Mouse (Mus musculus): ENCODE results near the gene Msantd3. TPM values are rescaled to one million over a fixed set of nuclear protein-coding genes. Genes with fewer than 3 reads are reported as not detected.

The Msantd3 gene
- polyA plus RNA-seq, 1 experiment = 47.3 TPM

- H3ac ChIP-seq (ENCODE audit: control insufficient read depth, insufficient read length, low read depth) = peak overlapping the region; percentile 50
- H3K79me3 ChIP-seq (ENCODE audit: low read depth) = peaks cover 13% of the 10 kb centered on the region
- peaks cover 37% of the 10 kb centered on the region for H3K79me2 ChIP-seq (ENCODE audit: control insufficient read depth, insufficient read depth)
- H3K4me3 ChIP-seq (ENCODE audit: insufficient read depth, poor library complexity, severe bottlenecking) = peak overlapping the region; percentile 56
- no peaks in the 10 kb centered on the region for H3K36me3 ChIP-seq (ENCODE audit: control insufficient read depth, insufficient read depth)
- no peaks in the 10 kb centered on the region for H3K27me3 ChIP-seq (ENCODE audit: control insufficient read depth, insufficient read depth, insufficient read length)
- TF ChIP-seq CEBPB (IDR thresholded peaks at IDR 0.05; ENCODE audit: low read depth) (no peak), MYOG (IDR thresholded peaks at IDR 0.05; ENCODE audit: control insufficient read depth, extremely low read depth, insufficient read length) (no peak), CTCF (IDR thresholded peaks at IDR 0.05; ENCODE audit: control insufficient read depth, insufficient read depth, insufficient read length) (no peak), USF1 (IDR thresholded peaks at IDR 0.05; ENCODE audit: low read depth) (no peak), MAX (IDR thresholded peaks at IDR 0.05) (no peak), FOSL1 (IDR thresholded peaks at IDR 0.05; ENCODE audit: insufficient read depth, low read length, poor library complexity, severe bottlenecking) (no peak), MYOD1 (IDR thresholded peaks at IDR 0.05; ENCODE audit: control insufficient read depth, insufficient read length, low read depth) (no peak)
Observed at GRCm38 (mm10) chr4:48585241-48586098, 45.7 kb downstream of the Msantd3 start.

DNA sequence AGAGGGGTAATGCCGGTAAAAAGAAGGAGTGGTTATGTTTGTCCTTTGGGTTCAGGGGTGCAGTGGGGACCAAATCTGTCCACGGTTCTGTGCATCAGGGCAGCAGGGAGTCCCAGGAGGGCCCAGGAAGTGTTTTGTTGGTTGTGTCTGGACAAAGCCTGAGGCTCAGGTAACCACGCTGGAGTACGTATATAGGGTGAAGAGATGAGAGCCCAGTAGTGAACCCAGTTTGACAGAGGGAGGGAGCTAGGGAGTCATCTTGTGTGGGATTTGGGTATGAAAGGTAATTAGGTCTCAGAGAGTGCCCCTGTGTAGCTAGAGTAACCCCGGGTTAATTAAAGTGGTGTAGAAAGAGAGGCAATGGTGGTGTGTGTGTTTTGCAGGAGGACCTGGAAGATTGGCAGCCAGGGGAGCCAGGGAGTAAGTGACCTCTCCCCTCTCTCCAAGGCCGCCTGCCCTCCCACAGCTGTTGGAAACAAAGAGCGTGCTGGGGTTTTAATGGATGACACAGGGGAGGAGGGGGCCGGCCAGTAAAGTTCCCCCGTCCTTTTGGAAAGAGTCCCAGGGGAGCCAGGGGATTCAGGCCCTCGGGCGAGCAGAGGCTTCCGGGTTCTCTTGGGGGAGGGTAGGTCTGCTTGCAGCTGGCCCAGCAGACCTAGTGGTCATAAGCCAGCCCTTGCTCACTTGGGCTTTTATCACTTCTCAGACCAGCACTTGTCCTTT, 46.5 kb downstream of the Msantd3 start:
- Histone ChIP-seq H3K79me2 (ENCODE audit: control insufficient read depth, insufficient read depth) (peaks cover 44% of the 10 kb centered on the region), H3K79me3 (ENCODE audit: low read depth) (peaks cover 13% of the 10 kb centered on the region), H3K27me3 (ENCODE audit: control insufficient read depth, insufficient read depth, insufficient read length) (no peaks in the 10 kb centered on the region), H3K4me3 (ENCODE audit: insufficient read depth, poor library complexity, severe bottlenecking) (peak overlapping the region; percentile 56), H3ac (ENCODE audit: control insufficient read depth, insufficient read length, low read depth) (peak overlapping the region; percentile 50), H3K36me3 (ENCODE audit: control insufficient read depth, insufficient read depth) (no peaks in the 10 kb centered on the region)
- TF ChIP-seq MYOD1 (IDR thresholded peaks at IDR 0.05; ENCODE audit: control insufficient read depth, insufficient read length, low read depth) (no peak), MAX (IDR thresholded peaks at IDR 0.05) (no peak), CEBPB (IDR thresholded peaks at IDR 0.05; ENCODE audit: low read depth) (no peak), MYOG (IDR thresholded peaks at IDR 0.05; ENCODE audit: control insufficient read depth, extremely low read depth, insufficient read length) (no peak)

GRCm38 (mm10) chr4:48587526-48587925, 47.8 kb downstream of the Msantd3 start:
- peaks cover 13% of the 10 kb centered on the region for H3K79me3 ChIP-seq (ENCODE audit: low read depth)
- H3K4me3 ChIP-seq (ENCODE audit: insufficient read depth, poor library complexity, severe bottlenecking) = no peak overlapping the region
- H3K27me3 ChIP-seq (ENCODE audit: control insufficient read depth, insufficient read depth, insufficient read length) = no peaks in the 10 kb centered on the region
- H3K79me2 ChIP-seq (ENCODE audit: control insufficient read depth, insufficient read depth) = peaks cover 52% of the 10 kb centered on the region
- H3K36me3 ChIP-seq (ENCODE audit: control insufficient read depth, insufficient read depth) = no peaks in the 10 kb centered on the region
- TF ChIP-seq CTCF (IDR thresholded peaks at IDR 0.05; ENCODE audit: control insufficient read depth, insufficient read depth, insufficient read length) = no peak
- no peak overlapping the region for H3ac ChIP-seq (ENCODE audit: control insufficient read depth, insufficient read length, low read depth)

- Histone ChIP-seq H3K79me3 (ENCODE audit: low read depth) (peaks cover 13% of the 10 kb centered on the region), H3K79me2 (ENCODE audit: control insufficient read depth, insufficient read depth) (peaks cover 52% of the 10 kb centered on the region), H3K27me3 (ENCODE audit: control insufficient read depth, insufficient read depth, insufficient read length) (no peaks in the 10 kb centered on the region), H3K4me3 (ENCODE audit: insufficient read depth, poor library complexity, severe bottlenecking) (no peak overlapping the region), H3ac (ENCODE audit: control insufficient read depth, insufficient read length, low read depth) (no peak overlapping the region), H3K36me3 (ENCODE audit: control insufficient read depth, insufficient read depth) (no peaks in the 10 kb centered on the region)
- TF ChIP-seq CEBPB (IDR thresholded peaks at IDR 0.05; ENCODE audit: low read depth) (no peak), MYOD1 (IDR thresholded peaks at IDR 0.05; ENCODE audit: control insufficient read depth, insufficient read length, low read depth) (no peak)
Observed at GRCm38 (mm10) chr4:48588576-48588975, 48.8 kb downstream of the Msantd3 start.

DNA sequence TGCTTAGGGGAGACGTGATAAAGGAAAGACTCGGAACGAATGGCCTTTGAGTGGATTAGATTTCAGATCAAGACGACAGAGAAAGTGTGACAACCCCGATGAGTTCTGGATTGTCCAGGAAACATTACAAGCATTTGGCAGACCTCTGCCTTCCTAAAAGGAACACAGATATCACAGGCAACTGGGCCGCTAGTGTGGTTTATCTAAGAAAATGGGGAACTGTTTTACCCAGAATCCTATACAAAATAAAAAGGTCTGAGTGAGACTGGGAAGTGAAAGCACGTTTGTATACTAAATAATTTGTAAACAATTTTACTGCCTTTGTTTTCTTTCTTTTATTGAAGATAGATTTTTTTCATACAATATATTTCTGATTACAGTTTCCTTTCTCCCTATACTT, 51.1 kb downstream of the Msantd3 start:
- no peaks in the 10 kb centered on the region for H3K36me3 ChIP-seq (ENCODE audit: control insufficient read depth, insufficient read depth)
- H3K4me3 ChIP-seq (ENCODE audit: insufficient read depth, poor library complexity, severe bottlenecking) = no peak overlapping the region
- H3K79me2 ChIP-seq (ENCODE audit: control insufficient read depth, insufficient read depth) = peaks cover 60% of the 10 kb centered on the region
- H3ac ChIP-seq (ENCODE audit: control insufficient read depth, insufficient read length, low read depth) = no peak overlapping the region
- TF ChIP-seq FOSL1 (IDR thresholded peaks at IDR 0.05; ENCODE audit: insufficient read depth, low read length, poor library complexity, severe bottlenecking) (no peak), MYOG (IDR thresholded peaks at IDR 0.05; ENCODE audit: control insufficient read depth, extremely low read depth, insufficient read length) (no peak), CTCF (IDR thresholded peaks at IDR 0.05; ENCODE audit: control insufficient read depth, insufficient read depth, insufficient read length) (no peak), MAX (IDR thresholded peaks at IDR 0.05) (no peak), MYOD1 (IDR thresholded peaks at IDR 0.05; ENCODE audit: control insufficient read depth, insufficient read length, low read depth) (no peak), USF1 (IDR thresholded peaks at IDR 0.05; ENCODE audit: low read depth) (no peak), CEBPB (IDR thresholded peaks at IDR 0.05; ENCODE audit: low read depth) (no peak)
- H3K27me3 ChIP-seq (ENCODE audit: control insufficient read depth, insufficient read depth, insufficient read length) = no peaks in the 10 kb centered on the region
- H3K79me3 ChIP-seq (ENCODE audit: low read depth) = peaks cover 16% of the 10 kb centered on the region

GRCm38 (mm10) chr4:48591390-48591789, 51.7 kb downstream of the Msantd3 start:
- Histone ChIP-seq H3K4me3 (ENCODE audit: insufficient read depth, poor library complexity, severe bottlenecking) (no peak overlapping the region), H3K79me2 (ENCODE audit: control insufficient read depth, insufficient read depth) (peaks cover 59% of the 10 kb centered on the region), H3K36me3 (ENCODE audit: control insufficient read depth, insufficient read depth) (no peaks in the 10 kb centered on the region), H3ac (ENCODE audit: control insufficient read depth, insufficient read length, low read depth) (no peak overlapping the region), H3K79me3 (ENCODE audit: low read depth) (peaks cover 16% of the 10 kb centered on the region), H3K27me3 (ENCODE audit: control insufficient read depth, insufficient read depth, insufficient read length) (no peaks in the 10 kb centered on the region)
- TF ChIP-seq CEBPB (IDR thresholded peaks at IDR 0.05; ENCODE audit: low read depth) (no peak), MAX (IDR thresholded peaks at IDR 0.05) (no peak), MYOG (IDR thresholded peaks at IDR 0.05; ENCODE audit: control insufficient read depth, extremely low read depth, insufficient read length) (no peak)
